Mouse (Mus musculus) ES-E14 (cell line): Measurements from ENCODE around the gene Nell1. TPM values are rescaled to one million over a fixed set of nuclear protein-coding genes. Genes with fewer than 3 reads are reported as not detected.

Experiments
- DNase-seq: peaks from one replicate; pipeline ENCODE4 v3.0.0-alpha.2; 2013; ENCODE audit warnings: low read depth, low spot score
- H3K27ac ChIP-seq: 2 replicates; pipeline ENCODE4 v1.5.1; 2012; ENCODE audit warnings: low read depth, mild to moderate bottlenecking, low read length, moderate library complexity, mixed read lengths; ENCODE audit not compliant: poor library complexity, insufficient read depth, severe bottlenecking
- H3K36me3 ChIP-seq: 2 replicates; pipeline ENCODE4 v1.6.1; 2012; ENCODE audit warnings: mild to moderate bottlenecking, low read length, moderate library complexity, mixed read lengths; ENCODE audit not compliant: control insufficient read depth, poor library complexity, insufficient read depth, severe bottlenecking
- H3K4me1 ChIP-seq, 2 experiments: fragments of 150-350 bp in 1 of 2; sonication (generic) in 1 of 2; 2 replicates each; pipeline ENCODE4 v1.6.1; 2012; ENCODE audit warnings: low read length in 2 of 2, mild to moderate bottlenecking in 1 of 2, mixed read lengths in 1 of 2; ENCODE audit not compliant: control insufficient read depth in 2 of 2, insufficient read depth in 2 of 2, poor library complexity in 1 of 2
- H3K4me3 ChIP-seq, 2 experiments: fragments of 150-350 bp in 1 of 2; sonication (generic) in 1 of 2; 2 replicates each; pipeline ENCODE4 v1.5.1; 2012; ENCODE audit warnings: low read length in 2 of 2, low read depth in 1 of 2, mild to moderate bottlenecking in 1 of 2, mixed read lengths in 1 of 2; ENCODE audit not compliant: insufficient read depth in 1 of 2, poor library complexity in 1 of 2, severe bottlenecking in 1 of 2
- H3K9ac ChIP-seq: 2 replicates; pipeline ENCODE4 v1.6.1; 2012; ENCODE audit warnings: low read depth, mild to moderate bottlenecking, low read length, mixed read lengths; ENCODE audit not compliant: poor library complexity, insufficient read depth, severe bottlenecking
- H3K9me3 ChIP-seq: fragments of 150-350 bp; sonication (generic); 2 replicates; pipeline ENCODE4 v1.6.1; 2012; ENCODE audit warnings: low read depth, mild to moderate bottlenecking, low read length; ENCODE audit not compliant: control insufficient read depth, insufficient read depth
- CHD2 ChIP-seq: IDR thresholded peaks from 2 replicates; pipeline ENCODE4 v1.6.1; 2014; ENCODE audit warnings: mild to moderate bottlenecking, low read depth, low read length, inconsistent platforms
- HCFC1 ChIP-seq: IDR thresholded peaks from 2 replicates; pipeline ENCODE4 v1.6.1; 2012; ENCODE audit warnings: low read length, inconsistent platforms, borderline replicate concordance; ENCODE audit not compliant: insufficient read depth
- MAFK ChIP-seq: IDR thresholded peaks from 2 replicates; pipeline ENCODE4 v1.6.1; 2014; ENCODE audit warnings: mild to moderate bottlenecking, low read depth, low read length, inconsistent platforms; ENCODE audit not compliant: insufficient read depth
- ZC3H11A ChIP-seq: IDR thresholded peaks from 2 replicates; pipeline ENCODE4 v1.6.1; 2012; ENCODE audit warnings: low read depth, mild to moderate bottlenecking, inconsistent platforms, low read length, borderline replicate concordance
- ZNF384 ChIP-seq: IDR thresholded peaks from 2 replicates; pipeline ENCODE4 v1.6.1; 2012; ENCODE audit warnings: low read depth, low read length, inconsistent platforms
- in situ Hi-C, 2 experiments: fragments of 600-800 bp; cut with MboI; formaldehyde crosslinking; loops; one replicate each; pipeline ENCODE4 v1.15.1; 2025; ENCODE audit warnings: low sequenced_read_pairs in 2 of 2, inconsistent platforms in 1 of 2; ENCODE audit not compliant: unreplicated experiment in 2 of 2
- total RNA-seq: library from RNA; depleted of rRNA; stranded (reverse); fragments of 300-350 nt; gene quantifications from 2 replicates; pipeline ENCODE4 v1.2.3, GENCODE M21; 2012

The Nell1 gene
- total RNA-seq, 1 experiment: 1.8 TPM

GRCm38 (mm10) chr7:50362039-50362438, 387.4 kb downstream of the Nell1 start:
- in situ Hi-C loops: no loop called here
- H3K36me3 ChIP-seq: no peaks in the 10 kb centered on the region
- DNase-seq: no peak
- TF ChIP-seq ZNF384 (no peak), CHD2 (no peak), HCFC1 (no peak), MAFK (no peak), ZC3H11A (no peak)
- H3K4me3 ChIP-seq: no peak overlapping the region
- H3K9ac ChIP-seq: no peak overlapping the region
- H3K9me3 ChIP-seq: no peaks in the 10 kb centered on the region
- no peak overlapping the region for H3K27ac ChIP-seq
- no peaks in the 10 kb centered on the region for H3K4me1 ChIP-seq

DNA sequence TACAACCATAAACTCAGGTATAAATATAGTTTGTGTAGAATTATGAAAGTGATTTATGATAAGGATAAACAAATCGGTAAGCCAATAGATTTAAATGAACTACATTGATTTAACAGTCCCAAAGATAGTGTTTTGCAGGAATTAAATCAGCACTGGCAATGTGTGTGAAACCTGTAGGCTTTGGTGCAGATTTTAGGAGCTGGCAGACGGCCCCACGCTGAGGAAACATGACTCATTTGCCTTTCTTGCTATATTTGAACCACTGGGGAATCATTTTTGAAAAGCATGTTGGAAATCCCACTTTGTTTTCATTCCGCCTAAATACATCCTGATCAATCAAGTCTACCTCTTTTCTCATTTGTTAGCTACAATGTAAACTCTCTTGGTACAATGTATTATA, 400.2 kb downstream of the Nell1 start:
- H3K9ac ChIP-seq: no peak overlapping the region
- DNase-seq: no peak
- no peaks in the 10 kb centered on the region for H3K9me3 ChIP-seq
- no peak overlapping the region for H3K27ac ChIP-seq
- TF ChIP-seq ZC3H11A (no peak), HCFC1 (no peak), CHD2 (no peak), ZNF384 (no peak), MAFK (no peak)
- no peaks in the 10 kb centered on the region for H3K4me1 ChIP-seq
- in situ Hi-C loops: no loop called here
- H3K36me3 ChIP-seq: no peaks in the 10 kb centered on the region
- no peak overlapping the region for H3K4me3 ChIP-seq

DNA sequence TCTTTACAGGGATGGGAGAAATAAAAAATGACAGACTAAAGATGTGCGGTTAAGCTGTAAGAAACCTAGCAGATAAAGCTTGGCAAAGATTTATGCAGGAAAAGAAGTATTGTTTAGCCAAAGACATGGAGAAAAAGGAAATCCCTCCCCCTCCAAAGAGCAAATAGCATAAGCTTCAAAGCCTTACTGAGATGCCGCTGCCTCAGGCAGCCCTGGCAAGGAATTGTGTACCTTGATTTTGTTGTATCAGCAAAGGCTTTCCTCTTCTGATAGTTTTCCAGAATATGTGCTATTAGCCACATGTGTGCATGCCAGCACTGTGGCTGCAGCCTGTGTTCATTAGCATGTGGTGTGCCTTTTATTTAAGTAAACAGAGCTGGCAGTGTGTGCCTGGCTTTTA, 435.8 kb downstream of the Nell1 start:
- Histone ChIP-seq H3K9me3 (no peaks in the 10 kb centered on the region), H3K4me1 (no peaks in the 10 kb centered on the region), H3K4me3 (no peak overlapping the region), H3K36me3 (no peaks in the 10 kb centered on the region), H3K9ac (no peak overlapping the region), H3K27ac (no peak overlapping the region)
- DNase-seq: no peak
- in situ Hi-C loops: no loop called here
- TF ChIP-seq ZC3H11A: no peak

- H3K4me3 ChIP-seq: no peak overlapping the region
- no peaks in the 10 kb centered on the region for H3K36me3 ChIP-seq
- H3K4me1 ChIP-seq: no peaks in the 10 kb centered on the region
- H3K9me3 ChIP-seq: no peaks in the 10 kb centered on the region
- no peak overlapping the region for H3K27ac ChIP-seq
- no peak for TF ChIP-seq ZC3H11A
- no peak for TF ChIP-seq CHD2
- TF ChIP-seq ZNF384: no peak
- TF ChIP-seq HCFC1: no peak
- TF ChIP-seq MAFK: no peak
- in situ Hi-C loops: no loop called here
- DNase-seq: no peak
- H3K9ac ChIP-seq: no peak overlapping the region
Observed at GRCm38 (mm10) chr7:50419976-50420375, 445.3 kb downstream of the Nell1 start.

DNA sequence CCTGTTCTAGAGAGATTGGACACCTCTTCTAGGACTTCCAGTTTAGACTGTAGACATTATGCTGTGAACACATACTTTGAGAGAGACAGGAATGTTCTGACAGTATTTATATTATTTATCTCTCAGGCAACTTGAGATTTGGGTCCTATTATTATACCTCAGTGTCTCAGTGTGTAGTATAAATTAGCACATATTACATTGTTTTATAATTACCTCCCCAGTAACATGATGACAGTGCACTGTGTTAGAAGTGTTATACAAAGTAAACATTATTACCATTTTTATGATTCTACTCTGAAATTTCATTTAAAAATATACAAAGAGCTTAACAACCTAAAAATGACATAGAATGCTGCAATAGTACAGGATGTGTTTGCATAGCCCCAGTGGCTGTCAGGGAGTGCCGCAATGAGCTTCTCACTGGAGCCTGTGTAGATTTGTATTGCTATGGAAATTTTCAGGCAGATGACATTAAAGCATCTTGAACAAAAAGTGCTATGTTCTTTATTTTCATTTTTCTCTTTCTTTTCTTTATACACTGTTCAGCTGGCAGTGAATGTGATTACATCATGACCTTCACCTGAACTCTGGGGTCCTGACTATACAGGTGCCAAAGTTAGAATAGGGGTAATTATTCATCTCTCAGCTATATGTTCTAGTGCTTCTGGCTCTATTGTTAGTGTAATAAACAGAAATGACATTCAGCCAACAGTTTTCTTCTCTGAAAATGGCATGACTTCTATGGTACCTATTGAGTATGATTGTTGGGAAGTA, 447.9 kb downstream of the Nell1 start:
- no peaks in the 10 kb centered on the region for H3K9me3 ChIP-seq
- H3K36me3 ChIP-seq: no peaks in the 10 kb centered on the region
- in situ Hi-C loops: no loop called here
- no peak overlapping the region for H3K9ac ChIP-seq
- no peak for DNase-seq
- no peaks in the 10 kb centered on the region for H3K4me1 ChIP-seq
- H3K27ac ChIP-seq: no peak overlapping the region
- no peak overlapping the region for H3K4me3 ChIP-seq
- TF ChIP-seq MAFK (no peak), CHD2 (no peak), ZNF384 (no peak), ZC3H11A (no peak), HCFC1 (no peak)
